8 mouse cellular contexts compared by ENCODE assay signal in the genomic region with DNA sequence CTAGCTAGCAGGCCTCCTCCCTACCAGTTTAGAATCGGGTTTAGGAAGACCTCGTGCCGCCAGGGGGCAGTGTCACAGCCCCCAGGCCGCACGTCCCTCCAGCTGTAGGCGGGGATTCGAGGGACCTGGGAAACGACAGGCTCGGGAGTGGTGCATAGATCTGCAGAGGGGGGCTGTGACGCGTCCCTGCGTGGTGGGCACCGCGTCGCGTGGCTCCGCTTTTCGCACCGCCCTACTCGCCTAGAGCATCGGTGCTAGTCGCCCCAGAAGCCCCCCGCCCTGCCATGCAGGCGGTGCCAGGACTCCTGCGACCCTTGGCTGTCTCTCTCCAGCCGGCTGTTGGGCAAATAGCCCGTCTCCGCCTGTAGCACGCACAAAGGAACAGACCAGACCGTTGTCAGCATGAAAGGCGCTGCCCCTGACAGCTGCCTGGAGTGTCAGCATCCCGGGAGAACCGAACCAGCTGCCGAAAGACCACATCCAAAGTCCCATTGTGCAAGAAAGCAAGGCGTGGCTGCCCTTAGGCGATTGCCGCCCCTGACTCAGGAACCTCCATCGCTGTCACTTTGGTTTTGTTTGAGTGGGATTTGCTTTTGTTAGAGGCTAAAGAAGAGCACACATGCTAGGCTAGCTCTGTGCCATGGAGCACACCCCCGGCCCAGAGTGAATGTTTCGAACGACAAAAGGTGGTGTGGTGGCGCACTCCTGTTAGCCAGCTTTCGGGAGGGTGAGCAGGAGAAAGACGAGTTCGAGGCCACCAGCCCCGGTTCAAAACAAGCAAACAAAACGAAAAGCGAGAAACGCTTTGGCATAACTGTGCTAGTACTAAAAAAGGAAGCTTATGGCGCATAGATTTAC. TPM values are rescaled to one million over a fixed set of nuclear protein-coding genes. Genes with fewer than 3 reads are reported as not detected.
DNase-seq lines count a peak whose midpoint lies in the region; ATAC-seq and TF ChIP-seq lines count a peak whose summit lies in the region.

No protein-coding gene starts in this region.

- peak overlapping the region; percentile 78 for H3K4me2 ChIP-seq in heart, embryonic 13.5 days
- H3K4me2 ChIP-seq in kidney, postnatal 0 days (ENCODE audit: low read length) = peak overlapping the region; percentile 92
- H3K4me2 ChIP-seq in liver, embryonic 11.5 days = peak overlapping the region; percentile 98
- H3K4me2 ChIP-seq in myocyte (ENCODE audit: low read depth) = peak overlapping the region; percentile 87

- no peak overlapping the region for H3ac ChIP-seq in myocyte (ENCODE audit: control insufficient read depth, insufficient read length)

- 1% methylated on average over 50 of the region's 50 CpGs for WGBS in heart, embryonic 13.5 days
- WGBS in kidney, postnatal 0 days = under 1% methylated on average over 50 of the region's 50 CpGs
- 2% methylated on average over 50 of the region's 50 CpGs for WGBS in liver, embryonic 11.5 days

- H3K9me3 ChIP-seq in heart, embryonic 13.5 days = no peaks in the 10 kb centered on the region
- no peaks in the 10 kb centered on the region for H3K9me3 ChIP-seq in kidney, postnatal 0 days (replicated peaks; ENCODE audit: low read length)
- no peaks in the 10 kb centered on the region for H3K9me3 ChIP-seq in liver, embryonic 11.5 days (ENCODE audit: control insufficient read depth, low read length)

- H3K4me3 ChIP-seq in heart, embryonic 13.5 days = peak overlapping the region; percentile 57
- H3K4me3 ChIP-seq in kidney, postnatal 0 days (replicated peaks; ENCODE audit: low read depth, low read length) = peak overlapping the region; percentile 52
- H3K4me3 ChIP-seq in liver, embryonic 11.5 days (ENCODE audit: low read depth, low read length) = peak overlapping the region; percentile 63
- peak overlapping the region; percentile 20 for H3K4me3 ChIP-seq in myocyte

- TF ChIP-seq POLR2A in brain, embryonic 14.5 days (IDR thresholded peaks at IDR 0.05; ENCODE audit: borderline replicate concordance, extremely low read depth, insufficient read depth, insufficient read length, poor library complexity, severe bottlenecking) = peak; percentile 69; the same call in 1 of the 2 replicates
- TF ChIP-seq POLR2A in myocyte (IDR thresholded peaks at IDR 0.05; ENCODE audit: insufficient read length, low read depth) = peak; percentile 61

- H3K36me3 ChIP-seq in heart, embryonic 13.5 days = no peaks in the 10 kb centered on the region
- no peaks in the 10 kb centered on the region for H3K36me3 ChIP-seq in kidney, postnatal 0 days (ENCODE audit: insufficient read depth, low read length)
- no peaks in the 10 kb centered on the region for H3K36me3 ChIP-seq in liver, embryonic 11.5 days (ENCODE audit: control insufficient read depth, insufficient read depth, low read length)
- no peaks in the 10 kb centered on the region for H3K36me3 ChIP-seq in myocyte (ENCODE audit: control insufficient read depth, insufficient read depth)

- peak overlapping the region; percentile 74 for H3K9ac ChIP-seq in heart, embryonic 13.5 days
- H3K9ac ChIP-seq in kidney, postnatal 0 days (ENCODE audit: low read depth, low read length) = peak overlapping the region; percentile 42; the same call in 1 of the 2 replicates
- H3K9ac ChIP-seq in liver, embryonic 11.5 days (ENCODE audit: low read depth, low read length) = peak overlapping the region; percentile 46; the same call in 1 of the 2 replicates

- H3K27ac ChIP-seq in heart, embryonic 13.5 days (replicated peaks) = 0 out of 2 replicates have a peak overlapping the region, but pooled peaks have one; percentile 8
- no peak overlapping the region for H3K27ac ChIP-seq in kidney, postnatal 0 days
- no peak overlapping the region for H3K27ac ChIP-seq in liver, embryonic 11.5 days (ENCODE audit: low read depth, low read length)

- H3K79me2 ChIP-seq in myocyte (ENCODE audit: control insufficient read depth, insufficient read depth) = no peaks in the 10 kb centered on the region

- peaks cover 31% of the 10 kb centered on the region for H3K4me1 ChIP-seq in heart, embryonic 13.5 days
- H3K4me1 ChIP-seq in kidney, postnatal 0 days (replicated peaks; ENCODE audit: insufficient read depth, low read length) = peaks cover 11% of the 10 kb centered on the region; the same call in 1 of the 2 replicates
- peaks cover 7% of the 10 kb centered on the region for H3K4me1 ChIP-seq in liver, embryonic 11.5 days (replicated peaks; ENCODE audit: control insufficient read depth, insufficient read depth, low read length)

- DNase-seq in CD4-positive helper T cell, adult 2 months (ENCODE audit: low read depth, low spot score) = peak; percentile 84
- peak; percentile 99 for DNase-seq in brain, embryonic 14.5 days (ENCODE audit: low read depth)
- DNase-seq in kidney, postnatal 0 days (ENCODE audit: low spot score) = peak; percentile 97
- peak; percentile 76 for DNase-seq in liver, embryonic 11.5 days (ENCODE audit: low spot score)
- peak; percentile 67 to 85 for DNase-seq in spleen, postnatal 4 days (ENCODE audit: low spot score in 2 of 2)

- peak; percentile 96 for TF ChIP-seq CTCF in brain, embryonic 14.5 days (IDR thresholded peaks at IDR 0.05; ENCODE audit: borderline replicate concordance, extremely low read depth, insufficient read depth, insufficient read length)
- peak; percentile 93 for TF ChIP-seq CTCF in kidney, postnatal 0 days (IDR thresholded peaks at IDR 0.05; ENCODE audit: low read depth)

- ATAC-seq in erythroid progenitor cell, adult 5-6 weeks (replicated peaks; ENCODE audit: low FRiP score, poor library complexity, severe bottlenecking) = peak; percentile 43; the same call in 1 of the 2 replicates
- peak; percentile 69 for ATAC-seq in heart, embryonic 13.5 days (ENCODE audit: extremely low read depth, insufficient number of reproducible peaks, low FRiP score, low TSS enrichment)
- ATAC-seq in kidney, postnatal 0 days (replicated peaks; ENCODE audit: low FRiP score, low read depth) = peak; percentile 83
- peak; percentile 81 for ATAC-seq in liver, embryonic 11.5 days (replicated peaks; ENCODE audit: low FRiP score)

- peaks cover 60% of the 10 kb centered on the region for H3K27me3 ChIP-seq in heart, embryonic 13.5 days (replicated peaks)
- peaks cover 11% of the 10 kb centered on the region; the same call in 1 of the 2 replicates for H3K27me3 ChIP-seq in kidney, postnatal 0 days (ENCODE audit: insufficient read depth, low read length)
- peaks cover 43% of the 10 kb centered on the region for H3K27me3 ChIP-seq in liver, embryonic 11.5 days (replicated peaks; ENCODE audit: control insufficient read depth, insufficient read depth, low read length)
- no peaks in the 10 kb centered on the region for H3K27me3 ChIP-seq in myocyte (ENCODE audit: control insufficient read depth, insufficient read depth, insufficient read length)

TF ChIP-seq in myocyte, 11 proteins besides CTCF, POLR2A, EP300 and RAD21 (continues in another document):
- TF ChIP-seq SRF (IDR thresholded peaks at IDR 0.05; ENCODE audit: control insufficient read depth, insufficient read length, low read depth) (no peak), MAX (IDR thresholded peaks at IDR 0.05; ENCODE audit: low read depth) (no peak), TCF3 (IDR thresholded peaks at IDR 0.05; ENCODE audit: insufficient read length, low read depth) (no peak), MYOG (IDR thresholded peaks at IDR 0.05; ENCODE audit: control insufficient read depth in 1 of 3, insufficient read depth in 1 of 3, insufficient read length in 2 of 3, low read depth in 2 of 3) (peak; percentile 38 to 91 (median 86)), CEBPB (IDR thresholded peaks at IDR 0.05; ENCODE audit: insufficient read depth, poor library complexity, severe bottlenecking) (peak; percentile 51; the same call in 1 of the 2 replicates), REST (IDR thresholded peaks at IDR 0.05; ENCODE audit: insufficient read depth, insufficient read length) (no peak)

RNA-seq across cellular contexts. Expression of a gene that starts 0.6 kb away (rescaled TPM):
- polyA plus RNA-seq in brain, embryonic 14.5 days (2012; rRNA removed) = 0.86 and 1.5 TPM in 2 replicates
- 3.2 TPM in 1 of 2 replicates, not detected in the other for total RNA-seq in erythroid progenitor cell, adult 5-6 weeks (2015; ENCODE audit: low replicate concordance)
- 0.15 and 0.39 TPM in 2 replicates for total RNA-seq in erythroid progenitor cell, adult 5-6 weeks (2017; ENCODE audit: low replicate concordance)
- polyA plus RNA-seq in heart, embryonic 13.5 days (2015; fragmentation: Nextera tagmentation; extraction: Ambion mirVana) = 0.60 and 0.73 TPM in 2 replicates
- 1.8 and 2.2 TPM in 2 replicates for polyA plus RNA-seq in kidney, postnatal 0 days (2015; fragmentation: Nextera tagmentation; extraction: Ambion mirVana)
- 0.38 and 0.75 TPM in 2 replicates for polyA plus RNA-seq in liver, embryonic 11.5 days (2014; fragmentation: Nextera tagmentation; extraction: Ambion mirVana)
- 0.07 TPM for polyA plus RNA-seq in myocyte (2012; fragmentation: generic; extraction: Trizol)

RNA-seq across cellular contexts. Expression of a gene that starts 15.2 kb away (rescaled TPM):
- 67.6 and 92.3 TPM in 2 replicates for polyA plus RNA-seq in brain, embryonic 14.5 days (2012; rRNA removed)
- 10.5 and 11.9 TPM in 2 replicates for total RNA-seq in erythroid progenitor cell, adult 5-6 weeks (2015; ENCODE audit: low replicate concordance)
- 2.1 TPM in 1 of 2 replicates, not detected in the other for total RNA-seq in erythroid progenitor cell, adult 5-6 weeks (2017; ENCODE audit: low replicate concordance)
- 101 and 107 TPM in 2 replicates for polyA plus RNA-seq in heart, embryonic 13.5 days (2015; fragmentation: Nextera tagmentation; extraction: Ambion mirVana)
- 137 and 140 TPM in 2 replicates for polyA plus RNA-seq in kidney, postnatal 0 days (2015; fragmentation: Nextera tagmentation; extraction: Ambion mirVana)
- 86.1 and 93.7 TPM in 2 replicates for polyA plus RNA-seq in liver, embryonic 11.5 days (2014; fragmentation: Nextera tagmentation; extraction: Ambion mirVana)
- polyA plus RNA-seq in myocyte (2012; fragmentation: generic; extraction: Trizol) = 66.6 TPM

RNA-seq across cellular contexts. Expression of a gene that starts 15.2 kb away (rescaled TPM):
- polyA plus RNA-seq in brain, embryonic 14.5 days (2012; rRNA removed) = 77.3 and 93.8 TPM in 2 replicates
- 7.9 and 9.2 TPM in 2 replicates for total RNA-seq in erythroid progenitor cell, adult 5-6 weeks (2015; ENCODE audit: low replicate concordance)
- 4.4 and 5.9 TPM in 2 replicates for total RNA-seq in erythroid progenitor cell, adult 5-6 weeks (2017; ENCODE audit: low replicate concordance)
- 66.7 and 74.1 TPM in 2 replicates for polyA plus RNA-seq in heart, embryonic 13.5 days (2015; fragmentation: Nextera tagmentation; extraction: Ambion mirVana)
- polyA plus RNA-seq in kidney, postnatal 0 days (2015; fragmentation: Nextera tagmentation; extraction: Ambion mirVana) = 79.1 and 82.4 TPM in 2 replicates
- polyA plus RNA-seq in liver, embryonic 11.5 days (2014; fragmentation: Nextera tagmentation; extraction: Ambion mirVana) = 93.0 and 93.5 TPM in 2 replicates
- polyA plus RNA-seq in myocyte (2012; fragmentation: generic; extraction: Trizol) = 19.9 TPM

RNA-seq across cellular contexts. Expression of a gene that starts 54.5 kb away (rescaled TPM):
- polyA plus RNA-seq in brain, embryonic 14.5 days (2012; rRNA removed) = 0.15 and 0.16 TPM in 2 replicates
- total RNA-seq in erythroid progenitor cell, adult 5-6 weeks (2015; ENCODE audit: low replicate concordance) = not detected in 2 replicates
- not detected in 2 replicates for total RNA-seq in erythroid progenitor cell, adult 5-6 weeks (2017; ENCODE audit: low replicate concordance)
- polyA plus RNA-seq in heart, embryonic 13.5 days (2015; fragmentation: Nextera tagmentation; extraction: Ambion mirVana) = 0.04 and 0.05 TPM in 2 replicates
- 0.98 and 1.0 TPM in 2 replicates for polyA plus RNA-seq in kidney, postnatal 0 days (2015; fragmentation: Nextera tagmentation; extraction: Ambion mirVana)
- polyA plus RNA-seq in liver, embryonic 11.5 days (2014; fragmentation: Nextera tagmentation; extraction: Ambion mirVana) = 0.33 and 0.35 TPM in 2 replicates
- not detected for polyA plus RNA-seq in myocyte (2012; fragmentation: generic; extraction: Trizol)
